Mouse (Mus musculus) forebrain, embryonic 10.5 days (tissue): ENCODE measurements at regions not wholly inside any gene's neighbourhood (a gene's known extent, or its start where the extent isn't known, plus 50 kb on each side); places are given as distances from the start of the nearest gene placed in this dataset.
A peak's percentile ranks its signal among the peaks of the same experiment; 100 is the strongest.

Experiments used
- DNase-seq: peaks from one replicate; pipeline ENCODE4 v3.0.0-alpha.2; 2017; ENCODE audit warnings: low spot score; ENCODE audit errors: extremely low spot score
- H3K27ac ChIP-seq: fragments of 300-500 bp; sonication (generic); 2 replicates; pipeline ENCODE4 v1.5.1; 2016; ENCODE audit warnings: mild to moderate bottlenecking
- H3K27me3 ChIP-seq: fragments of 300-500 bp; sonication (generic); 2 replicates; pipeline ENCODE4 v1.6.1; 2016; ENCODE audit warnings: mild to moderate bottlenecking; ENCODE audit not compliant: poor library complexity, severe bottlenecking
- H3K36me3 ChIP-seq: fragments of 300-500 bp; sonication (generic); replicated peaks from 2 replicates; pipeline ENCODE4 v1.6.1; 2016; ENCODE audit warnings: mild to moderate bottlenecking, moderate library complexity
- H3K4me1 ChIP-seq: fragments of 300-500 bp; sonication (generic); 2 replicates; pipeline ENCODE4 v1.6.1; 2016
- H3K4me3 ChIP-seq: fragments of 300-500 bp; sonication (generic); 2 replicates; pipeline ENCODE4 v1.5.1; 2016; ENCODE audit warnings: mild to moderate bottlenecking, moderate library complexity
- H3K9me3 ChIP-seq: fragments of 300-500 bp; sonication (generic); 2 replicates; pipeline ENCODE4 v1.6.1; 2016; ENCODE audit warnings: mild to moderate bottlenecking, moderate library complexity
- WGBS: fragments of 180-500 bp; shearing (Covaris S2); methylation state at CpG from one replicate; pipeline ENCODE4 v1.1.7; 2016; 5-methylcytosine and 5-hydroxymethylcytosine counted together

- Histone ChIP-seq H3K36me3 (no peaks in the 10 kb centered on the region), H3K9me3 (no peaks in the 10 kb centered on the region), H3K4me1 (peaks cover 21% of the 10 kb centered on the region), H3K4me3 (no peak overlapping the region), H3K27ac (peak overlapping the region; percentile 4; the same call in 1 of the 2 replicates), H3K27me3 (peaks cover 18% of the 10 kb centered on the region; the same call in 1 of the 2 replicates)
- WGBS = 38% methylated on average over 6 of the region's 6 CpGs
- DNase-seq = peak; percentile 28
Observed at GRCm38 (mm10) chr11:23140429-23141099, 115.3 kb upstream of the Xpo1 start.

DNA sequence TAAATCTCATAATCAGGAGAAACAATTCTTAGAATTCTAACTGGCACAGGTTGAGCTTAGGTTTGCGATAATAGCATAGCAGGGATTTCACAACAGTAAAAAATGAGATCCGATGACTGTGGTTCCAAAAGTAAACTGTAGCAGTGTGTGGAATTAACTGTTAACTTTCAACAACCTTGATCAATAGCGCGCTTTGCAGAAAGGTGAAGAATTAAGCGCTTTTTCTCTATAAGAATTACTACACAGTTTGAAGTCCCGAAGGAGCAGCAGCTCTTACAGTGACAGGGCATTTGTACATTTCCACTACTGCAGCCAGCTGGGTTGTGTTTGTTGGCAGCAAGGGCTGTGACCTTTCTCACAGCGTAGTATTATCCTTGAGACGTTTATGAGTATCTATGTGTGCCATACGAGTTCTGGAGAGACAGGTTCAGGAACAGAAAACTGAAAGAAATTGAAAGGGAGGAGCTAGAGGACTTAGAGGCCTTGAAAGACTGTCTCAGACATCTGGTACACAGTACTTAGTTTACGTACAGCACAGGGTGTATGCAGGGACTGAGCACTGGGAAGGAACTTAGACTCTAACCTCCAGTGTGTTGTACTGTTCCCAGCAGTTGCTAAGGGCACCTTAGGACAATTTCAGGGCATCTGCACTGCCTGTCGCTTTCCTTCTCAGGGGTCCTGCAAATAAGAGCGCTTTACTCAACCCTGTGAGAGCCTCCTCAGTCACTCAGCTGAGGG is 114.6 kb upstream of the Xpo1 start:
- DNase-seq = no peak
- no peaks in the 10 kb centered on the region for H3K9me3 ChIP-seq
- H3K4me3 ChIP-seq = no peak overlapping the region
- peaks cover 21% of the 10 kb centered on the region for H3K4me1 ChIP-seq
- H3K27me3 ChIP-seq = peaks cover 18% of the 10 kb centered on the region; the same call in 1 of the 2 replicates
- whole genome bisulfite sequencing = 64% methylated on average over 12 of the region's 12 CpGs
- H3K36me3 ChIP-seq = no peaks in the 10 kb centered on the region
- 0 out of 2 replicates have a peak overlapping the region, but pooled peaks have one; percentile 4 for H3K27ac ChIP-seq

GRCm38 (mm10) chr11:23148048-23148596 is 107.7 kb upstream of the Xpo1 start:
- Histone ChIP-seq H3K4me3 (no peak overlapping the region), H3K27ac (no peak overlapping the region), H3K9me3 (no peaks in the 10 kb centered on the region), H3K4me1 (peaks cover 7% of the 10 kb centered on the region), H3K36me3 (no peaks in the 10 kb centered on the region), H3K27me3 (no peaks in the 10 kb centered on the region; the same call in 1 of the 2 replicates)
- no peak for DNase-seq
- 86% methylated on average over 8 of the region's 8 CpGs for WGBS

DNA sequence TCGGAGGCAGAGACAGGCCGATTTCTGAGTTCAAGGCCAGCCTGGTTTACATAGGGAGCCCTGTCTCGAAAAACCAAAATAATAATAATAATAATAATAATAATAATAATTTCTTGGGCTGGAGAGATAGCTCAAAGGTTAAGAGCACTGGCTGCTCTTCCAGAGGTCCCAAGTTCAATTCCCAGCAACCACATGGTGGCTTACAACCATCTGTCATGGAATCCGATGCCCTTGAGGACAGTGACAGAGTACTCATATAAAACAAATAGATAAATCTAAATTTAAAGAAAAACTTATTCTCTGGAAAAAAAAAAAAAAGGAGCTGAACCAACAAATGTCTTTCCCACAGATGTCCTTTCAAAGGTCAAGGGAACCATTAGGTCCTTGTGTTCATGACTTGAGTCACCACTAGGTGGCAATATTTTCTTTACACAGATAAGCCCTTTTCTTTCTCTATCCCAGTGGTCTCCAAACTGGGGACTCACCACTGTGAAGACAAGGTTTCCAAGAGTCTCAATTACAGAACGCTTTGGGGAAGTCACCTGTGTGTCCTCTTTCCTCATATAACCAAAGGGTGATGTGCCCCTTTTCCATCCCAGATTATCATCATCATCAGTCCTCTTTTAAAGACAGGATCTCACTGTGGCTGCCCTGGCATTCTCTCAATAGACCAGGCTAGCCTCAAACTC is 106.1 kb upstream of the Xpo1 start:
- DNase-seq = no peak

DNA sequence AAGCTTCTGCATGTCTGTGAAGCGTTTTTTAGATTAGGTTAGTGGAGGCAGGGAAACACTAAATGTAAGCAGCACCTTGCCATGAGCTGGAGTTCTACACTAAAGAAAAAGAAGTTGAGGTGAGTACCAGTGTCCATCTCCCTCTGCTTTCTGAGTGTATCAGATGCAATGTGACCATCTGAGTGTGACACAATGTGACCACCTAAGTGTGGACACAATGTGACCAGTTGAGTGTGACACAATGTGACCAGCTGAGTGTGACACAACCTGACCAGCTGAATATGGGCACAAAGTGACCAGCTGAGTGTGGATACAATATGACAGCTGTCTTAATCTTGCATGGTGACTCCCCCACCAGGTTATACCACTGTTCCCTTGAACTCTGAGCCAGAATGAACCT is 101.0 kb upstream of the Xpo1 start:
- no peak overlapping the region for H3K27ac ChIP-seq
- H3K4me3 ChIP-seq = no peak overlapping the region
- H3K36me3 ChIP-seq = no peaks in the 10 kb centered on the region
- H3K9me3 ChIP-seq = no peaks in the 10 kb centered on the region
- 64% methylated on average over 1 of the region's 1 CpGs for WGBS
- DNase-seq = no peak
- H3K4me1 ChIP-seq = no peaks in the 10 kb centered on the region
- no peaks in the 10 kb centered on the region for H3K27me3 ChIP-seq

More for the DNA sequence above, 106.1 kb upstream of the Xpo1 start:
- Histone ChIP-seq H3K36me3 (no peaks in the 10 kb centered on the region), H3K27me3 (no peaks in the 10 kb centered on the region), H3K4me1 (peaks cover 7% of the 10 kb centered on the region), H3K4me3 (no peak overlapping the region), H3K27ac (no peak overlapping the region), H3K9me3 (no peaks in the 10 kb centered on the region)
- WGBS = 68% methylated on average over 5 of the region's 5 CpGs

DNA sequence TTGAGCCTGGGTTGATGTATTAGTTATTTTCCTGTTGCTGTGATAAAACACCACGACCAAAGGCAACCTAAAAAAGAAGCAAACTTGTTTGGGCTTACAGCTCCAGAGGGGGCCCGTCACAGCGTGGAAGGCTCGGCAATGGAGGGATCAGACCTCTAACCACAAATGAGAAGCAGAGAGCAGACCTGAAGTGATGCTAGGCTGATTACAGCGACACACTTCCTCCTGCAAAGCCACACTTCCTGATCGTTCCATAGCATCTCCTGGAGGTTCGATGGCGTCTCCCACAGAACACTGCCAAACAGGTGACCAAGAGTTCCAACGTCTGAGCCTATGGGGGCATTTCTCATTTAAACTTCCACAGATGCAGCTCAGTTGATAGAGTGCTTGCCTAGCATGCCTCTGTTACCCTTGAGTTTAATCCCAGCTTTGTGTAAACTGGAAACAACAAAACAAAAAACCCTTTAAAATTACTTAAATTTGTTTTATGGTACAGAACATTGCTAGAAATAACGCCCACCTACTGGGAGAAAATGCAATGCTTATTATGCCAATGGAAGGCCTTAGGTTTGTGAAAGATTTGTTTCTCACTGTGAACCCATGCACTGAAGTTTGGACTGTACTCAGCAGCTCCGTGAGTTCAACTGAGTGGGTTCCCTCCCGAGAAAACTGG is 87.2 kb upstream of the Xpo1 start:
- Histone ChIP-seq H3K9me3 (no peaks in the 10 kb centered on the region), H3K27me3 (no peaks in the 10 kb centered on the region), H3K27ac (no peak overlapping the region), H3K4me3 (no peak overlapping the region), H3K4me1 (peaks cover 4% of the 10 kb centered on the region), H3K36me3 (no peaks in the 10 kb centered on the region)
- DNase-seq = no peak
- WGBS = 83% methylated on average over 12 of the region's 12 CpGs

DNA sequence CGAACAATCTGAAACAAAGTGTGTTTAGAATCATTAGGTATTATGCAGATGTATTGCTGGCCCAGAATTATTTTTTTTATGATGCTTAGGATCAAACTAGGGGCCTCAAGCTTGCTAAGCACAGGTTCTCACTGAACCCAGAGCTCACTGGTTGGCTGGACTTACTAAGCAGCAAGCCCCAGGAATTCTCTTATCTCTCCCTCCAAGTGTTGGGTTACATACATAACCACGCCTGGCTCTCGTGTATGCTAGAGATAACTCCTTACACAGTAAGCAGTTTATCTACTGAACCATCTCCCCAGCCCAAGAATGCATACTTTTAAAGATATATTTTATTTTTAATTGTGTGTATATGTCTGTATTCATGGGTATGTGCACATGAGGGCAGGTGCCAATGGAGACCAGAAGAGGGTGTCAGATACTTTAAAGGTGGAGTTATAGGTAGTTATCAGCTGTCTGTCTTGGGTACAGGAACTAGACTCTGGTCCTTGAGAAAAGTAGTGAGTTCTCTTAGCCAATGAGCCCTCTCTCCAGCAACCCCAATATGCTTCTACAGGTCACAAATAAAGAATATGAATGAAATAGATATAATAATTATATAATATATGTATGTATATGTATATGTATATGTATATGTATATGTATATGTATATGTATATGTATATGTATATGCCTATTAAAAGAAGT is 86.0 kb upstream of the Xpo1 start:
- H3K27me3 ChIP-seq = no peaks in the 10 kb centered on the region
- no peak overlapping the region for H3K4me3 ChIP-seq
- no peaks in the 10 kb centered on the region for H3K9me3 ChIP-seq
- H3K27ac ChIP-seq = no peak overlapping the region
- H3K36me3 ChIP-seq = no peaks in the 10 kb centered on the region
- no peaks in the 10 kb centered on the region for H3K4me1 ChIP-seq
- DNase-seq = no peak
- WGBS = 89% methylated on average over 3 of the region's 3 CpGs

DNA sequence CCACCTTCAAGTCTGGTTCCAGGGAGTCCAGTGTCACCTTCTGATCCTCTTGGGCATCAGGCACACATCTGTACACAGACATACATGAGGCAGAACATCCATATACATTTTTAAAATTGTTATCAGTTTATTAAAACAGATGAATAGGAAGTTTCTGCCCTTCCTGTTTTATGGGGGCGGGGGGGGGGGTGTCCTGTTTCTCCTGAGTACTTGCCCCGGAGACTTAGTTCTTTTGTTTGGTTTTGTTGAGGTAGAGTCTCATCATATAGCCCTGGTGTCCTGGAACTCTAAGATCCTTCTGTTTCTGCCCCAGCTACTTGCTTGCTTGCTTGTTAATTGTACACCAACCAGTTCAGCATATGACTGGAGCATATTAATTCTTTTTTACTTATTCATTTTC is 85.0 kb upstream of the Xpo1 start:
- 66% methylated on average over 2 of the region's 2 CpGs for WGBS
- Histone ChIP-seq H3K27me3 (no peaks in the 10 kb centered on the region), H3K4me3 (no peak overlapping the region), H3K4me1 (no peaks in the 10 kb centered on the region), H3K36me3 (no peaks in the 10 kb centered on the region), H3K27ac (no peak overlapping the region), H3K9me3 (no peaks in the 10 kb centered on the region)
- DNase-seq = no peak

DNA sequence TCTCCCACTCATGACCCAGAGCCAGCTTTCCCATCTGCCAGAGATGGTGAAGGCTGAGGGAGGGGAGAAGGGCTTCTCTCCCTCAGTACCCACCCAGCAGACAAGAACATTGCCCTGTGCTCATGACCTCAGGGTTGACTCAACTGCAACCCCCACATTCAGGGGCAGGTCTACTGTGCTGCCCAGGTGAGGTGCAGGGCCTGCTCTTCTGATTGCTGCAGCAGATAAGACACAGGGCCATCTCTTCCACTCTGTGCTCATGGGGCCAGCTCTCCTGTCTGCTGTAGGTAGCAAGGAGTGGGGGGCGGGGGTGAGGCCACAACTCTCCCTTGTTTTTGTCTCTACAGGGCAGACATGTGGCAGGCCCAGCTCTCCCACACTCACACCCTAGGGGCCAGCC is 84.1 kb upstream of the Xpo1 start:
- 82% methylated on average over 1 of the region's 1 CpGs for WGBS
- Histone ChIP-seq H3K27me3 (no peaks in the 10 kb centered on the region), H3K4me3 (no peak overlapping the region), H3K4me1 (no peaks in the 10 kb centered on the region), H3K27ac (no peak overlapping the region), H3K36me3 (no peaks in the 10 kb centered on the region), H3K9me3 (no peaks in the 10 kb centered on the region)
- DNase-seq = no peak

- 92% methylated on average over 7 of the region's 7 CpGs for WGBS
Observed at GRCm38 (mm10) chr11:23181647-23182046, 74.2 kb upstream of the Xpo1 start.

GRCm38 (mm10) chr11:23185211-23185610 is 70.6 kb upstream of the Xpo1 start:
- no peak for DNase-seq
- WGBS = 98% methylated on average over 2 of the region's 2 CpGs
- no peaks in the 10 kb centered on the region for H3K36me3 ChIP-seq

More at GRCm38 (mm10) chr11:23181647-23182046, 74.2 kb upstream of the Xpo1 start:
- Histone ChIP-seq H3K27ac (no peak overlapping the region), H3K36me3 (no peaks in the 10 kb centered on the region), H3K4me1 (no peaks in the 10 kb centered on the region), H3K27me3 (no peaks in the 10 kb centered on the region), H3K4me3 (no peak overlapping the region), H3K9me3 (peaks cover 14% of the 10 kb centered on the region)
- no peak for DNase-seq

More at GRCm38 (mm10) chr11:23185211-23185610, 70.6 kb upstream of the Xpo1 start:
- H3K27me3 ChIP-seq = no peaks in the 10 kb centered on the region
- no peak overlapping the region for H3K4me3 ChIP-seq
- H3K27ac ChIP-seq = no peak overlapping the region
- H3K9me3 ChIP-seq = peaks cover 14% of the 10 kb centered on the region
- no peaks in the 10 kb centered on the region for H3K4me1 ChIP-seq
